Mouse (Mus musculus) bone marrow, adult 2 months (tissue): ENCODE data around the gene Olfr1274-ps.

Experiments
- CTCF ChIP-seq: fragments of 200-500 bp; IDR thresholded peaks from 2 replicates; pipeline ENCODE4 v1.5.1; 2011; ENCODE audit warnings: low read length, control low read depth; ENCODE audit not compliant: control insufficient read depth, insufficient read depth
- POLR2A ChIP-seq: fragments of 200-500 bp; IDR thresholded peaks from 2 replicates; pipeline ENCODE4 v1.6.1; 2011; ENCODE audit warnings: low read depth, mild to moderate bottlenecking, control low read depth, low read length, borderline replicate concordance; ENCODE audit not compliant: control insufficient read depth

DNA sequence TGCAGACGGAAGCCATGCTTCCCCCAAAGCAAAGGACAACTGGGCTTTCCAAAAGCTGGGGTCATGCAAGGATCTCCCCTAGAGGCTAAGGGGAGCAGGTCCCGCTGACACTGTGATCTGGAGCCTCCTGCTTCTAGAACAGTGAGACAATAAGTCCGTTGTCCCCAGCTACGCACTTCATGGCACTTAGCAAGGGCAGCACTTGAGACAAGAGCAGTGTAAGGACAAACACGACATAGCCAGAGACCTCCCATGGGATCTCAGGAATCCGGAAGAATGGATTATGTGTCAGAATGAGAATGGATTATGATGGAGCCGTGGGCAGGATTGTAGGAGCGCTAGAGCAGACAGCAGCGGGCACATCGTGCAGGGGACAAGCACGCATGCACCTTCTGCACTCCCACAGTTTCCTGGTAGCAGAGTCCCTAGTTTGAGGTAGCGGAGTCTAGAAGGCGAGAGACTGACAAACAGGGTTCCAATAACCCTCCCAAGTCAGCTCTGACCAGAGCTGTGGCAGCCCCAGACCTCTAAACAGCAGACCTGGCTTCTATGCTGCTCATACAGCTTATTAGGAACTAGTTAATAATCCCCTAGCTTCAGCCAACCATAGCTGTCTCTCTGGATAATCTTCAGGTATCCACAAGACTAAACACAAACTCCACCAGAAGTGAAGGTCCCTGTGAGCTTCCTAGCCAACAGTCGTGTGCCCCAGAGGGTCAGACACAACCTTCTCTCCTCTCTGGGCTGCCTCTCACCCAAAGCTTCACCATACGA is 50.7 kb downstream of the Olfr1274-ps start:
- TF ChIP-seq POLR2A (no peak), CTCF (no peak)
